Mouse (Mus musculus) forebrain, embryonic 15.5 days (tissue): ENCODE data around the gene Miga1. TPM values are rescaled to one million over a fixed set of nuclear protein-coding genes. Genes with fewer than 3 reads are reported as not detected.
"Not testable (repeated sequence)": the region's sequence is repeated elsewhere in the genome, so short reads cannot be mapped to it uniquely, and the experiment has no call there.

Experiments
- ATAC-seq: fragments of 200-750 bp; cut with Nextera tagmentation; replicated peaks from 2 replicates; pipeline ENCODE4 v1.8.0; 2017; ENCODE audit warnings: mild to moderate bottlenecking, moderate TSS enrichment, moderate library complexity
- H3K27ac ChIP-seq: fragments of 300-500 bp; sonication (generic); replicated peaks from 2 replicates; pipeline ENCODE4 v1.5.1; 2015; ENCODE audit warnings: mild to moderate bottlenecking, inconsistent platforms
- H3K27me3 ChIP-seq: fragments of 300-500 bp; sonication (generic); 2 replicates; pipeline ENCODE4 v1.6.1; 2015; ENCODE audit warnings: inconsistent platforms
- H3K36me3 ChIP-seq: fragments of 300-500 bp; sonication (generic); 2 replicates; pipeline ENCODE4 v1.6.1; 2015; ENCODE audit warnings: mild to moderate bottlenecking, inconsistent platforms
- H3K4me1 ChIP-seq: fragments of 300-500 bp; sonication (generic); 2 replicates; pipeline ENCODE4 v1.6.1; 2015; ENCODE audit warnings: inconsistent platforms
- H3K4me2 ChIP-seq: fragments of 300-500 bp; sonication (generic); replicated peaks from 2 replicates; pipeline ENCODE4 v1.6.1; 2015; ENCODE audit warnings: mild to moderate bottlenecking, inconsistent platforms
- H3K4me3 ChIP-seq: fragments of 300-500 bp; sonication (generic); 2 replicates; pipeline ENCODE4 v1.5.1; 2015; ENCODE audit warnings: mild to moderate bottlenecking, inconsistent platforms
- H3K9ac ChIP-seq: fragments of 300-500 bp; sonication (generic); replicated peaks from 2 replicates; pipeline ENCODE4 v1.6.1; 2015; ENCODE audit warnings: mild to moderate bottlenecking, inconsistent platforms
- H3K9me3 ChIP-seq: fragments of 300-500 bp; sonication (generic); 2 replicates; pipeline ENCODE4 v1.6.1; 2016; ENCODE audit warnings: inconsistent platforms
- WGBS: fragments of 180-500 bp; shearing (Covaris S2); methylation state at CpG from one replicate; pipeline ENCODE4 v1.1.7; 2015; ENCODE audit warnings: mixed read lengths; 5-methylcytosine and 5-hydroxymethylcytosine counted together
- polyA plus RNA-seq: library from polyadenylated mRNA; unstranded; fragments of >200 nt; fragmentation: Nextera tagmentation; extraction: Ambion mirVana; gene quantifications from 2 replicates; pipeline ENCODE4 v1.2.1, GENCODE M21; 2015

The Miga1 gene
- polyA plus RNA-seq, 1 experiment from 2014 or later, result 26.5 TPM

DNA sequence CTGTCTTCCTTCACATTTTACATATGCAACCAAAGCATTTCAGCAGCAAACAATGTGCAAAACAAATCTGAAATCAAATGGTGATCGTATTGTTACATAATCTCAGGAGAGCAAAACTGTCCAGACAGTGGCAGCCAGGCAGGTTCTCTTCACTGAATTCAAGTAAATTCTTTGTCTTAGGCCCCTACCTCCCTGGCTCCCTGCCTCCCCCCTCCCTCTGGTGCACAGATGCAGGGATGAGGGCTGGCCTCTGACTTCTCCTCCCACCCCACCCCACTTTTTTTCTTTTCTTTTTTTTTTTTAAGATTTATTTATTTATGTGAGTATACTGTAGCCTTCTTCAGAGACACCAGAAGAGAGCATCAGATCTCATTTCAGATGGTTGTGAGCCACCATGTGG is 79.8 kb downstream of the Miga1 start:
- no peak for ATAC-seq
- 97% methylated on average over 1 of the region's 1 CpGs for WGBS
- H3K4me1 ChIP-seq, result peaks cover 4% of the 10 kb centered on the region
- no peaks in the 10 kb centered on the region for H3K36me3 ChIP-seq
- H3K4me2 ChIP-seq, result no peak overlapping the region
- no peaks in the 10 kb centered on the region for H3K9me3 ChIP-seq
- no peak overlapping the region for H3K9ac ChIP-seq
- no peak overlapping the region for H3K4me3 ChIP-seq
- no peak overlapping the region for H3K27ac ChIP-seq
- peaks cover 32% of the 10 kb centered on the region for H3K27me3 ChIP-seq

DNA sequence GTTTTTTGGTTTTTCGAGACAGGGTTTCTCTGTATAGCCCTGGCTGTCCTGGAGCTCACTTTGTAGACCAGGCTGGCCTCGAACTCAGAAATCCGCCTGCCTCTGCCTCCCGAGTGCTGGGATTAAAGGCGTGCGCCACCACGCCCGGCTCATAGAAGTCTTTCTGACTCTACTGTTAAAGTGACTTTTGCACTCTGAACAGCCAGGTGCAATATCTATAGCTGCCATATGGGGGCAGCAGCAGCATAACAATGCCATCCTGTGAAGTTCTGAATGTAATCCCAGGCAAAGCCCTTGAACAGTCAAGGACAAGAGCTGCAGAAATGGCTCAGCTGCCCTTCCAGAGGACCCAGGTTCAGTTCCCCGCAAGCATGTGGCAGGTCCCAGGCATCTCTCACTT is 80.8 kb downstream of the Miga1 start:
- not testable (repeated sequence) for H3K36me3 ChIP-seq, H3K9ac ChIP-seq, H3K4me2 ChIP-seq, H3K9me3 ChIP-seq, H3K4me1 ChIP-seq, H3K4me3 ChIP-seq, H3K27ac ChIP-seq
- H3K27me3 ChIP-seq, result peaks cover 25% of the 10 kb centered on the region
- WGBS, result 44% methylated on average over 8 of the region's 9 CpGs
- peak; percentile 53 for ATAC-seq

DNA sequence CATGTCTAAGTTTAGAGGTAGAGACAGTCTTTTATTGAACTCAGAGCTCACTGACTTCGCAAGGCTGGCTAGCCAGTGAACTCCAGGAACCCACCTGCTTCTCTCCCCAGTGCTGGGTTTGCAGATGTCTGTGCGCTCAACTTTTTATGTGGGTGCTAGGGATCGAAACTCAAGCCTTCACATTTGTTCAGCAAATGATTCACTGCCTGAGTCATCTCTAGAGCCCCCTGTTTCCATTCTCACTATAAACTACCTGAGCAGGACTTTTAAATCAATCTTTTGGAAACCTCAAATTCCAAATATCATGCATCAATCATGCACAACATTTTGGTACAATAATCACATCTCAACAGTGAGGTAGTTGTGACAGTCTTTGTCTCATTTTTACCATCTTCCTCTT is 82.7 kb downstream of the Miga1 start:
- no peak overlapping the region for H3K9ac ChIP-seq
- H3K4me1 ChIP-seq, result no peaks in the 10 kb centered on the region
- no peaks in the 10 kb centered on the region for H3K36me3 ChIP-seq
- H3K27ac ChIP-seq, result no peak overlapping the region
- H3K27me3 ChIP-seq, result 0 out of 2 replicates have a peak, but pooled peaks cover 9% of the 10 kb centered on the region
- no peak for ATAC-seq
- H3K9me3 ChIP-seq, result no peaks in the 10 kb centered on the region
- no peak overlapping the region for H3K4me3 ChIP-seq
- no peak overlapping the region for H3K4me2 ChIP-seq
- WGBS, result 87% methylated on average over 3 of the region's 3 CpGs

DNA sequence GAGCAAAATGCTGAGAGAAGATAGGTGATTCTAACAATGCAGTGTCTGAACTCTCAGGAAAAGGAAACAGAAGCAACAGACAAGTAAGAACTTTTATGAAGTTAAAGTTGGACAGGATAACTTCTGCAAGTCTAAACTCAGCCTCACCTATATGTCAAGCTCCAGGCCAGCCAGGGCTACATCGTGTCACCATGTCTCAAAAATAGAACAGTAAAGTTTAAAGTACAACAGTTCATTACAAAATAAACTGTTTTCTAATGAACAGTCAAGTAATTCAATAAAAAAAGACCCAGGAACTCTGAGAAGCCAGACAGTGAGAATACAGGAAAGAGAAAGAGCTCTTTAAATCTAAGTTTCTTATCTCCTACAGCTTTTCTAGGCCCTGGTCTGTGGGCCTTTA is 89.7 kb downstream of the Miga1 start:
- ATAC-seq, result no peak
- WGBS, result 98% methylated on average over 1 of the region's 1 CpGs

DNA sequence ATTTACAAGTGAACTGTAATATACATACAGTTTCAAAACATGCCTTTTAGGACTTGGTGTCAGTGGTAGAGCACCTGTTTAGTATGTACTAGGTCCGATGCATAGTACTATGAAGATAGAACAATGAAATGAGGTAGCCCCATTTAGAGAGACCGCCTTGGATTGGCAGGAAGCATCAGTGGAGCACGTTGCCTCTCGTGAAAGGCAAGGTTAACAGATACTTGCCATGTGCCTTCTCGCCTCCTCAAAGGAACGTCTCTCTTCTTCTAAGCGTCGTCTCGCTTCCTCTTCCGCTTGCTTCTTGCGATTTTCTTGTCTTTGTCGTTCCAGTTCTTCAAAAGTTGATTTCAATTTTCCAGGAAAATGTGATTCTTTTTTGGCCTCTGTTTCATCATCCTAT is 92.5 kb downstream of the Miga1 start:
- WGBS, result 92% methylated on average over 12 of the region's 12 CpGs
- no peaks in the 10 kb centered on the region for H3K4me1 ChIP-seq
- H3K27ac ChIP-seq, result no peak overlapping the region
- no peak overlapping the region for H3K9ac ChIP-seq
- H3K27me3 ChIP-seq, result no peaks in the 10 kb centered on the region
- ATAC-seq, result no peak
- no peaks in the 10 kb centered on the region for H3K36me3 ChIP-seq
- no peaks in the 10 kb centered on the region for H3K9me3 ChIP-seq
- H3K4me3 ChIP-seq, result no peak overlapping the region
- H3K4me2 ChIP-seq, result no peak overlapping the region

More for the DNA sequence above, 89.7 kb downstream of the Miga1 start:
- H3K4me3 ChIP-seq, result no peak overlapping the region
- H3K9me3 ChIP-seq, result no peaks in the 10 kb centered on the region
- H3K4me1 ChIP-seq, result no peaks in the 10 kb centered on the region
- H3K27ac ChIP-seq, result no peak overlapping the region
- H3K4me2 ChIP-seq, result no peak overlapping the region
- H3K36me3 ChIP-seq, result no peaks in the 10 kb centered on the region
- no peaks in the 10 kb centered on the region for H3K27me3 ChIP-seq
- H3K9ac ChIP-seq, result no peak overlapping the region

DNA sequence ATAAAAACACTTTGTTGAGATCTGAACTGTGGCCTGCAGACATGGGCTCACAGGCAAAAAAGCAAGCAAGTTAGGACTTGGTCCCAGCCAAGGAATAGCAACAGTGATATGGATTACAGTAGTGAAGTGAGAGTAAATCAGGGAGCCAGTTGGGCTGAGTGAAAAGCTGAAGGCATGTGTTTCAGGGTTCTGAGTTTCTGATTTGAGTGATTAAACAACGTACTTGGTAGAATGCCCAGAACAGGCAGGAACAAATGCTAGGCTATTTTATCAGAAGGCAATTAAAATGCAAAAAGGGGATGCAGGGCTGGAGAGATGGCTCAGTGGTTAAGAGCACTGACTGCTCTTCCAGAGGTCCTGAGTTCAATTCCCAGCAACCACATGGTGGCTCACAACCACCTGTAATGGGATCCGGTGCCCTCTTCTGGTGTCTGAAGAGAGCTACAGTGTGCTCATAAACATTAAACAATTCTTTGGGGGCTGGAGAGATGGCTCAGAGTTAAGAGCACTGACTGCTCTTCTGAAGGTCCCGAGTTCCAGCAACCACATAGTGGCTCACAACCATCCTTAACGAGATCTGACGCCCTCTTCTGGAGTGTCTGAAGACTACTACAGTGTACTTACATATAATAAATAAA is 94.8 kb downstream of the Miga1 start:
- WGBS, result 67% methylated on average over 5 of the region's 5 CpGs
- H3K9me3 ChIP-seq, result no peaks in the 10 kb centered on the region
- H3K4me3 ChIP-seq, result no peak overlapping the region
- no peaks in the 10 kb centered on the region for H3K4me1 ChIP-seq
- no peak overlapping the region for H3K9ac ChIP-seq
- peak; percentile 65; the same call in 1 of the 2 replicates for ATAC-seq
- 0 out of 2 replicates have a peak, but pooled peaks cover 2% of the 10 kb centered on the region for H3K36me3 ChIP-seq
- H3K27me3 ChIP-seq, result no peaks in the 10 kb centered on the region
- no peak overlapping the region for H3K27ac ChIP-seq
- no peak overlapping the region for H3K4me2 ChIP-seq

DNA sequence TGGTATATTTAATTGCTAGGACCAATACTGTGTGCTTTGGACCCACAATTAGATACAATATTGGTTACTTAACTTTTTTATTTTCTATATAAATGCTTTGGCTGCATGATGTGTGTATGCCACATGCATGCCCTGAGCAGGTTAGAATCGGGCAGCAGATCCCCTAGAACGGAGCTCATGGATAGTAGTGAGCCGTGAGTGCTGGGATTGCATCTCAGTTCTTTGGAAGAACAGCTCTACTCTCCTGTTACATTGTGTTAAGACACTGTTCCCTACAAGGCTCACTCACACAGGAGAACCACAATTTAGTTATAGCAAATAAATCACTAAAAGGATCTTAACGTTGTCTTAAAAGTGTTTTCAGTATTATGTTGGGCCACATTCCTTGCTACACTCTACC is 96.9 kb downstream of the Miga1 start:
- Histone ChIP-seq H3K4me2 (no peak overlapping the region), H3K9ac (no peak overlapping the region), H3K27ac (no peak overlapping the region), H3K36me3 (peaks cover 15% of the 10 kb centered on the region), H3K27me3 (no peaks in the 10 kb centered on the region), H3K9me3 (no peaks in the 10 kb centered on the region), H3K4me1 (no peaks in the 10 kb centered on the region), H3K4me3 (no peak overlapping the region)
- WGBS, result 80% methylated on average over 4 of the region's 4 CpGs
- no peak for ATAC-seq

DNA sequence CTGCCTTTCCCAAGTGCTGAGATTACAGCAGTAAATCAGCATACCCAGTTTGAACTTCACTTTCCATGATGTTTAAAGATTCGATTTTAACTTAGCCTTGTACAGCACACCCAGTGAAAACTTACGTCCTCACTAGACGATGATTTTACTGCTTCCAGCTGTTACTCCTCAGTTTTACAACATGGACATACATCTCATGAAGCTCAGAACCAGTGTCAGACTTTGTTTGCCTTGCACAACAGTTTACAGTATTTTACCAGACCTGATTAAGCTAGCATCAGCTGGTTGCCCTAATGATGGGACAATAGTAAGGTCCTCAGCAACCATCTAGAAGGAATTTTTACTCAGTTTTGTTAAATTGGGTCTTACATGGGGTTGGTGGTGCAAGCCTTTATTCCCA is 99.1 kb downstream of the Miga1 start:
- no peak overlapping the region for H3K9ac ChIP-seq
- no peaks in the 10 kb centered on the region for H3K9me3 ChIP-seq
- no peak overlapping the region for H3K4me2 ChIP-seq
- no peak for ATAC-seq
- no peaks in the 10 kb centered on the region for H3K27me3 ChIP-seq
- H3K4me3 ChIP-seq, result no peak overlapping the region
- H3K4me1 ChIP-seq, result no peaks in the 10 kb centered on the region
- WGBS, result 88% methylated on average over 3 of the region's 3 CpGs
- H3K27ac ChIP-seq, result no peak overlapping the region
- H3K36me3 ChIP-seq, result peaks cover 26% of the 10 kb centered on the region

DNA sequence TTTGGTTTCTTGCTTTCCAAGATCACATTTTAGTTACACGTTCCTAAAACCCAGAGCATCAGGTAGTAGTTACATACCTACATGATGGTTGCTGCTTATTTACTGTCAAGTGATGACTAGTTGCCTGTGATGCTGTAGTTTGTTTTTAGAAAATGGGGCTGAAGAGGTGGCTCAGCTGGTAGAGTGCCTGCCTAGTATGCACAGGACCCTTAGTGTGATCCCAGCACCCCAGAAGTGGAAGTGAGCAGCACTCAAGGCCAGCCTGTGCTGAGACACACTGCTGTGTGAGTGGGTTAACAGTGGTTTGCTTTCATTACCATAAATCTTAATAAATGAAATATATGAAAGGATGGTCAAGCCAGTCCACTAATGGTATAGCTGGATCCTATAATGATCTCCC is 100.6 kb downstream of the Miga1 start:
- Histone ChIP-seq H3K4me2 (no peak overlapping the region), H3K4me3 (no peak overlapping the region), H3K27ac (no peak overlapping the region), H3K9me3 (no peaks in the 10 kb centered on the region), H3K4me1 (no peaks in the 10 kb centered on the region), H3K27me3 (no peaks in the 10 kb centered on the region), H3K36me3 (peaks cover 35% of the 10 kb centered on the region), H3K9ac (no peak overlapping the region)
- WGBS, result 96% methylated on average over 1 of the region's 1 CpGs
- ATAC-seq, result 0 out of 2 replicates have a peak, but pooled peaks have one; percentile 51

DNA sequence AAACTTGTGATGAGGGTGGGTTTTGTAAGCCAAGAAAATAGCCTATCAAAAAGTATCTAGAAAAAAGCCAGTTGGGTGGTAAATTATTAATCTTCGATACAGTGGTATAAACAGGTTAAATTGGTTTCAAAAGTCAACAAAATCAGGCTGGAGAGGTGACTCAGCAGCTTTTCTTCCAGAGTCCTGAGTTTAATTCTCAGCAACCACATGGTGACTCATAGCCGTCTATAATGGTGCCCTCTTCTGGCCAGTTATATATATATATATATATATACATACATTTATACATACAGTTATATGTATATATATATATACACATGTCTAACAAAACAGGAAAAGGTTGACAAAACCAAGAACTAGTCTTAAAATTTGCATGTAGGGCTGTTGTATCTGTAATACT is 101.4 kb downstream of the Miga1 start:
- ATAC-seq, result no peak

DNA sequence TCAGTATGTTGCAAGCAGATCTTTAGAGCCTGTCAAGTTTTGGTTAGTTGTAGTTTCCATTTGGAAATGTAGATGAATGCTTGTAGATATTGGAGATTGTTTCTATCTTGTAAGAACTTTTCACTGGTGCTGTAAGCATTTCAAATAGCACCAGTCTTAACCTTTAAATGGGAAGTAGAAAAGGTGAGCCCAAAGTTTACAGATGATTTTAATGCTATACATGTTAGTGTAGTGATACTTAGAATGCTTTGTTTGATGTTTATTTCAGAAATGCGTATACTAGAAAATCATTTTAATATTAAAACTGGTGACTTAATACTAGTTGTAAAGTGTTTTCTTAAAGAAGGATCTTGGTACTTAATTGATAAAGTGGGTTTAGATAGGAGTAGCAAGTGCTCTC is 104.4 kb downstream of the Miga1 start:
- H3K4me2 ChIP-seq, result no peak overlapping the region
- no peak overlapping the region for H3K9ac ChIP-seq
- H3K4me3 ChIP-seq, result no peak overlapping the region
- H3K36me3 ChIP-seq, result peaks cover 61% of the 10 kb centered on the region
- no peaks in the 10 kb centered on the region for H3K9me3 ChIP-seq
- WGBS, result 96% methylated on average over 1 of the region's 1 CpGs
- ATAC-seq, result no peak
- no peaks in the 10 kb centered on the region for H3K4me1 ChIP-seq
- H3K27ac ChIP-seq, result no peak overlapping the region
- H3K27me3 ChIP-seq, result no peaks in the 10 kb centered on the region

More for the DNA sequence above, 101.4 kb downstream of the Miga1 start:
- H3K4me3 ChIP-seq, result no peak overlapping the region
- WGBS, result 67% methylated on average over 2 of the region's 2 CpGs
- no peaks in the 10 kb centered on the region for H3K9me3 ChIP-seq
- H3K27me3 ChIP-seq, result no peaks in the 10 kb centered on the region
- no peaks in the 10 kb centered on the region for H3K4me1 ChIP-seq
- H3K27ac ChIP-seq, result no peak overlapping the region
- H3K4me2 ChIP-seq, result no peak overlapping the region
- peaks cover 43% of the 10 kb centered on the region for H3K36me3 ChIP-seq
- no peak overlapping the region for H3K9ac ChIP-seq

DNA sequence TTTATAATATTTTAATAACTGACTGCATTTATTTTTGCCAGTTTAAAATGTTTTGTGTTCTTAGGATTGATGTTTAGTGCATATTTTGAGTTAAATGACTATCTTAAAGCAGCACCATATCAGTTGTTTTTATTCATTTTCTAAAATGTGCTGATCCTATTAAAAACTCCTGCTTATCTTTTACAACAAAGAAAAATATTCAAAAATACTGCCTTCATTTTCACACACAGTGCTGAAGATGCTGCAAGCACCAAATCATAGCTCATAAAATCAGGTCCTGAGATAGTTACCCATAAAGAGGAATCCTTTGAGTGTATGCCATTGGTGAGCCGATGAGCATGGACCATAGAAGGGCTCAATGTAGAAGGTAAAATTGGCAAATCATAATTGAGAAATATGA is 105.0 kb downstream of the Miga1 start:
- Histone ChIP-seq H3K9ac (no peak overlapping the region), H3K27ac (no peak overlapping the region), H3K4me2 (no peak overlapping the region), H3K9me3 (no peaks in the 10 kb centered on the region), H3K36me3 (peaks cover 66% of the 10 kb centered on the region), H3K27me3 (no peaks in the 10 kb centered on the region), H3K4me1 (no peaks in the 10 kb centered on the region), H3K4me3 (no peak overlapping the region)
- WGBS, result 96% methylated on average over 1 of the region's 1 CpGs
- ATAC-seq, result no peak
